Mouse (Mus musculus) stomach, embryonic 16.5 days (tissue): ENCODE data around the gene Kat8. TPM values are rescaled to one million over a fixed set of nuclear protein-coding genes. Genes with fewer than 3 reads are reported as not detected.

Experiments
- ATAC-seq: fragments of 200-750 bp; cut with Nextera tagmentation; 2 replicates; pipeline ENCODE4 v1.8.0; 2017; ENCODE audit warnings: moderate number of reproducible peaks, moderate TSS enrichment; ENCODE audit not compliant: insufficient read depth, low FRiP score
- H3K27ac ChIP-seq: fragments of 300-500 bp; sonication (generic); 2 replicates; pipeline ENCODE4 v1.5.1; 2014; ENCODE audit warnings: low read length
- H3K27me3 ChIP-seq: fragments of 300-500 bp; sonication (generic); 2 replicates; pipeline ENCODE4 v1.6.1; 2014; ENCODE audit warnings: low read length, control low read depth, mixed read lengths; ENCODE audit not compliant: control insufficient read depth, insufficient read depth
- H3K36me3 ChIP-seq: fragments of 300-500 bp; sonication (generic); 2 replicates; pipeline ENCODE4 v1.6.1; 2014; ENCODE audit warnings: low read length; ENCODE audit not compliant: control insufficient read depth, insufficient read depth
- H3K4me1 ChIP-seq: fragments of 300-500 bp; sonication (generic); 2 replicates; pipeline ENCODE4 v1.6.1; 2014; ENCODE audit warnings: low read length, control low read depth, mixed read lengths; ENCODE audit not compliant: control insufficient read depth, insufficient read depth
- H3K4me2 ChIP-seq: fragments of 300-500 bp; sonication (generic); 2 replicates; pipeline ENCODE4 v1.6.1; 2014; ENCODE audit warnings: low read depth, low read length, mixed read lengths
- H3K4me3 ChIP-seq: fragments of 300-500 bp; sonication (generic); replicated peaks from 2 replicates; pipeline ENCODE4 v1.5.1; 2014; ENCODE audit warnings: mild to moderate bottlenecking, low read length
- H3K9ac ChIP-seq: fragments of 300-500 bp; sonication (generic); 2 replicates; pipeline ENCODE4 v1.6.1; 2014; ENCODE audit warnings: low read length
- H3K9me3 ChIP-seq: fragments of 300-500 bp; sonication (generic); replicated peaks from 2 replicates; pipeline ENCODE4 v1.6.1; 2016; ENCODE audit warnings: low read length, control low read depth; ENCODE audit not compliant: control insufficient read depth
- WGBS: fragments of 180-500 bp; shearing (Covaris S2); extraction: QIAGEN DNeasy Blood & Tissue Kit; methylation state at CpG from one replicate; pipeline ENCODE4 v1.1.7; 2014; 5-methylcytosine and 5-hydroxymethylcytosine counted together
- polyA plus RNA-seq: library from polyadenylated mRNA; unstranded; fragments of >200 nt; fragmentation: Nextera tagmentation; extraction: Ambion mirVana; gene quantifications from 2 replicates; pipeline ENCODE4 v1.2.1, GENCODE M21; 2015

The Kat8 gene
- polyA plus RNA-seq, result 27.6 and 29.2 TPM in 2 replicates

GRCm38 (mm10) chr7:127912190-127912871 lies at the start of gene Kat8:
Gene Kat8, plus strand, starts transcription at chr7:127912516.
- Histone ChIP-seq H3K36me3 (peaks cover 19% of the 10 kb centered on the region), H3K4me2 (peak within 1 kb of the TSS; percentile 88), H3K9ac (peak within 1 kb of the TSS; percentile 93), H3K27ac (peak within 1 kb of the TSS; percentile 94), H3K9me3 (no peaks in the 10 kb centered on the region), H3K4me3 (peak within 1 kb of the TSS; percentile 99), H3K4me1 (peaks cover 8% of the 10 kb centered on the region), H3K27me3 (no peaks in the 10 kb centered on the region)
- under 1% methylated on average over 40 of the region's 40 CpGs for WGBS
- ATAC-seq, result peak; percentile 95

GRCm38 (mm10) chr7:127866434-127866833 lies 45.9 kb upstream of the Kat8 start:
- Histone ChIP-seq H3K4me3 (no peak overlapping the region), H3K27ac (no peak overlapping the region), H3K4me1 (peaks cover 5% of the 10 kb centered on the region; the same call in 1 of the 2 replicates), H3K27me3 (no peaks in the 10 kb centered on the region), H3K9me3 (no peaks in the 10 kb centered on the region), H3K36me3 (peaks cover 9% of the 10 kb centered on the region; the same call in 1 of the 2 replicates), H3K4me2 (no peak overlapping the region), H3K9ac (no peak overlapping the region)
- 92% methylated on average over 12 of the region's 12 CpGs for WGBS
- ATAC-seq, result no peak

- Histone ChIP-seq H3K36me3 (peaks cover 9% of the 10 kb centered on the region; the same call in 1 of the 2 replicates), H3K27ac (no peak overlapping the region), H3K4me2 (no peak overlapping the region), H3K4me3 (no peak overlapping the region), H3K4me1 (peaks cover 5% of the 10 kb centered on the region; the same call in 1 of the 2 replicates), H3K9me3 (no peaks in the 10 kb centered on the region), H3K9ac (no peak overlapping the region), H3K27me3 (no peaks in the 10 kb centered on the region)
- ATAC-seq, result no peak
- 93% methylated on average over 18 of the region's 18 CpGs for WGBS
These were observed 44.7 kb upstream of the Kat8 start for GRCm38 (mm10) chr7:127867641-127868040.

GRCm38 (mm10) chr7:127869149-127869810 lies 43.0 kb upstream of the Kat8 start:
- Histone ChIP-seq H3K27me3 (no peaks in the 10 kb centered on the region), H3K36me3 (peaks cover 9% of the 10 kb centered on the region; the same call in 1 of the 2 replicates), H3K9ac (no peak overlapping the region), H3K27ac (peak overlapping the region; percentile 34; the same call in 1 of the 2 replicates), H3K4me3 (no peak overlapping the region), H3K4me1 (peaks cover 9% of the 10 kb centered on the region), H3K4me2 (no peak overlapping the region), H3K9me3 (no peaks in the 10 kb centered on the region)
- 38% methylated on average over 3 of the region's 3 CpGs for WGBS
- peak; percentile 49; the same call in 1 of the 2 replicates for ATAC-seq

GRCm38 (mm10) chr7:127870136-127870821 lies 42.0 kb upstream of the Kat8 start:
- Histone ChIP-seq H3K4me3 (no peak overlapping the region), H3K9me3 (no peaks in the 10 kb centered on the region), H3K27me3 (no peaks in the 10 kb centered on the region), H3K4me2 (no peak overlapping the region), H3K4me1 (peaks cover 13% of the 10 kb centered on the region), H3K36me3 (peaks cover 9% of the 10 kb centered on the region; the same call in 1 of the 2 replicates), H3K27ac (no peak overlapping the region), H3K9ac (no peak overlapping the region)
- ATAC-seq, result no peak
- WGBS, result 75% methylated on average over 5 of the region's 5 CpGs

GRCm38 (mm10) chr7:127874812-127875626 lies 37.3 kb upstream of the Kat8 start:
- WGBS, result 3% methylated on average over 20 of the region's 20 CpGs
- ATAC-seq, result no peak

GRCm38 (mm10) chr7:127875627-127876001 lies 36.7 kb upstream of the Kat8 start:
- Histone ChIP-seq H3K27ac (peak overlapping the region; percentile 98), H3K4me2 (peak overlapping the region; percentile 85), H3K9ac (peak overlapping the region; percentile 95), H3K27me3 (no peaks in the 10 kb centered on the region), H3K36me3 (peaks cover 22% of the 10 kb centered on the region), H3K4me3 (peak overlapping the region; percentile 96), H3K4me1 (peaks cover 17% of the 10 kb centered on the region), H3K9me3 (no peaks in the 10 kb centered on the region)
- under 1% methylated on average over 41 of the region's 43 CpGs for WGBS
- peak; percentile 93 for ATAC-seq

More at GRCm38 (mm10) chr7:127874812-127875626, 37.3 kb upstream of the Kat8 start:
- Histone ChIP-seq H3K27ac (peak overlapping the region; percentile 98), H3K27me3 (no peaks in the 10 kb centered on the region), H3K4me2 (peak overlapping the region; percentile 85), H3K4me3 (peak overlapping the region; percentile 96), H3K9ac (peak overlapping the region; percentile 95), H3K9me3 (no peaks in the 10 kb centered on the region), H3K36me3 (peaks cover 16% of the 10 kb centered on the region), H3K4me1 (peaks cover 17% of the 10 kb centered on the region)

- under 1% methylated on average over 41 of the region's 41 CpGs for WGBS
- Histone ChIP-seq H3K4me2 (peak within 1 kb of the TSS; percentile 85), H3K27ac (peak within 1 kb of the TSS; percentile 98), H3K9me3 (no peaks in the 10 kb centered on the region), H3K27me3 (no peaks in the 10 kb centered on the region), H3K4me3 (peak within 1 kb of the TSS; percentile 96), H3K4me1 (peaks cover 17% of the 10 kb centered on the region), H3K36me3 (peaks cover 25% of the 10 kb centered on the region), H3K9ac (peak within 1 kb of the TSS; percentile 95)
- ATAC-seq, result peak; percentile 90
These were observed 36.3 kb upstream of the Kat8 start, which contains the start of gene Zfp646 for GRCm38 (mm10) chr7:127876041-127876466. Gene Zfp646, plus strand, starts transcription at chr7:127876221.
